8 mouse cellular contexts compared by ENCODE assay signal in the genomic region with DNA sequence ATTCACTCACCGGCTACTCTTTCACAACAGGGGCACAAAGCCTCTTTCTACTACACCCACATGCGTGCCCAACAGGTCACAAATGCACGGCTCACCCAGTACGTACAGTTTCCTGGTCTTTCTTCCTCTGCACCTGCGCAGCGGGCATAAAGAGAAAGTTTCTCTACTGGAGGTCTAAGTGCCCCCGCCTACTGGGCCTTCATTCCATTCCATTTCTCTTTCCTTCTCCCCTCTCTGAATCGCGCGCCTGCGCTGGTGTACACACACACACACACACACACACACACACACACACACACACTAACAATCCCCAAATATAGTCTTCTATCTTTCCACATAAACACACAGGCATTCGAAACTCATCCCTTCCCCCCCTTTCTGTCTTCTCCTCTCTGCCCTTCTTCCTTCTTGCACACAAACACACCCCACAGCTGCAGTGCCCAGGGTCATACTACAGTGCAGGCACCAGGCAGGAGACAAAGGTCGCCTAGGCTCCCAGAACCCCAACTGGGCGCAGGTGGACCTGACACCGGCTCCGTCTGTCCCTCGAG. TPM values are rescaled to one million over a fixed set of nuclear protein-coding genes. Genes with fewer than 3 reads are reported as not detected.
DNase-seq lines count a peak whose midpoint lies in the region; ATAC-seq and TF ChIP-seq lines count a peak whose summit lies in the region.

No protein-coding gene starts in this region.

- intact Hi-C loops in left cerebral cortex, adult 2 months (cut with DNase I): no loop called here
- intact Hi-C loops in left cerebral cortex, postnatal 4 days (cut with DNase I): no loop called here

- peak overlapping the region; percentile 81 for H3K4me2 ChIP-seq in hindbrain, embryonic 13.5 days
- peak overlapping the region; percentile 85 for H3K4me2 ChIP-seq in liver, embryonic 15.5 days

- H3K27ac ChIP-seq in left cerebral cortex, adult 2 months: peak overlapping the region; percentile 82
- peak overlapping the region; percentile 21; the same call in 1 of the 2 replicates for H3K27ac ChIP-seq in bone marrow macrophage, adult 2 months (ENCODE audit: insufficient read depth, low read depth, low read length)
- peak overlapping the region; percentile 55; the same call in 1 of the 2 replicates for H3K27ac ChIP-seq in hindbrain, embryonic 13.5 days
- H3K27ac ChIP-seq in liver, embryonic 15.5 days (replicated peaks): peak overlapping the region; percentile 54

- no peaks in the 10 kb centered on the region for H3K9me3 ChIP-seq in hindbrain, embryonic 13.5 days
- no peaks in the 10 kb centered on the region for H3K9me3 ChIP-seq in liver, embryonic 15.5 days (replicated peaks)

- TF ChIP-seq POLR2A in bone marrow macrophage, adult 2 months (IDR thresholded peaks at IDR 0.05; ENCODE audit: borderline replicate concordance, low read depth, low read length): no peak

- H3K36me3 ChIP-seq in hindbrain, embryonic 13.5 days: no peaks in the 10 kb centered on the region
- no peaks in the 10 kb centered on the region for H3K36me3 ChIP-seq in liver, embryonic 15.5 days (replicated peaks)

- peak; percentile 72 for ATAC-seq in hindbrain, embryonic 13.5 days (ENCODE audit: low FRiP score)
- ATAC-seq in liver, embryonic 15.5 days (ENCODE audit: insufficient read depth): peak; percentile 73

- H3K27me3 ChIP-seq in hindbrain, embryonic 13.5 days: no peaks in the 10 kb centered on the region
- peaks cover 42% of the 10 kb centered on the region for H3K27me3 ChIP-seq in liver, embryonic 15.5 days

- TF ChIP-seq CTCF in left cerebral cortex, adult 2 months (IDR thresholded peaks at IDR 0.05): no peak
- no peak for TF ChIP-seq CTCF in bone marrow macrophage, adult 2 months (IDR thresholded peaks at IDR 0.05; ENCODE audit: low read depth, low read length)

- peaks cover 7% of the 10 kb centered on the region for H3K4me1 ChIP-seq in bone marrow macrophage, adult 2 months (ENCODE audit: control insufficient read depth, insufficient read depth, low read length)
- peaks cover 47% of the 10 kb centered on the region for H3K4me1 ChIP-seq in hindbrain, embryonic 13.5 days (replicated peaks)
- peaks cover 55% of the 10 kb centered on the region for H3K4me1 ChIP-seq in liver, embryonic 15.5 days (replicated peaks)

- peak overlapping the region; percentile 95 for H3K4me3 ChIP-seq in left cerebral cortex, adult 2 months
- H3K4me3 ChIP-seq in bone marrow macrophage, adult 2 months (ENCODE audit: insufficient read depth, low read length): peak overlapping the region; percentile 82
- H3K4me3 ChIP-seq in hindbrain, embryonic 13.5 days: peak overlapping the region; percentile 75
- H3K4me3 ChIP-seq in liver, embryonic 15.5 days (replicated peaks): peak overlapping the region; percentile 67

- H3K9ac ChIP-seq in hindbrain, embryonic 13.5 days: peak overlapping the region; percentile 71
- H3K9ac ChIP-seq in liver, embryonic 15.5 days: peak overlapping the region; percentile 55

- no peak for DNase-seq in left cerebral cortex, adult 2 months (ENCODE audit: extremely low spot score in 1 of 2, low spot score in 2 of 2)
- DNase-seq in left cerebral cortex, postnatal 4 days: no peak
- DNase-seq in naive thymus-derived CD4-positive, alpha-beta T cell, adult 2 months (ENCODE audit: low read depth): peak; percentile 85
- DNase-seq in MN1 (ENCODE audit: low spot score): no peak
- no peak for DNase-seq in gastrocnemius, postnatal 10 days

- 13% methylated on average over 17 of the region's 17 CpGs for WGBS in hindbrain, embryonic 13.5 days
- WGBS in liver, embryonic 15.5 days (ENCODE audit: insufficient replicate concordance): 8% methylated on average over 17 of the region's 17 CpGs

RNA-seq across cellular contexts. Expression of a gene that starts 0.5 kb away (rescaled TPM):
- 10 to 100 TPM; 83.7 to 98.1 TPM for total RNA-seq in left cerebral cortex, adult 2 months (2021)
- total RNA-seq in left cerebral cortex, postnatal 4 days (2021): 10 to 100 TPM; 47.3 to 49.5 TPM
- polyA plus RNA-seq in bone marrow macrophage, adult 2 months (2012; ENCODE audit: insufficient read depth, insufficient read length, missing spikeins): 14.1 and 18.3 TPM in 2 replicates
- 20.2 and 22.8 TPM in 2 replicates for polyA plus RNA-seq in hindbrain, embryonic 13.5 days (2015; fragmentation: Nextera tagmentation; extraction: Ambion mirVana)
- polyA plus RNA-seq in liver, embryonic 15.5 days (2015; fragmentation: Nextera tagmentation; extraction: Ambion mirVana): 15.1 and 17.0 TPM in 2 replicates
- 10 to 100 TPM; 51.8 to 53.6 TPM for total RNA-seq in gastrocnemius, postnatal 10 days (2021)

Comparison
In these comparisons a context has a peak if more than half of its experiments do, and no peak if none do; other contexts are left out.
1. H3K27ac ChIP-seq: peak in every context shown above with its lines; median percentile 82 in left cerebral cortex, adult 2 months; 55 in hindbrain, embryonic 13.5 days; 54 in liver, embryonic 15.5 days; 21 in bone marrow macrophage, adult 2 months.